Mouse (Mus musculus) liver, adult 2 months (tissue): ENCODE data around the gene Ankrd31. TPM values are rescaled to one million over a fixed set of nuclear protein-coding genes. Genes with fewer than 3 reads are reported as not detected.
"Not testable (repeated sequence)": the region's sequence is repeated elsewhere in the genome, so short reads cannot be mapped to it uniquely, and the experiment has no call there.

Experiments
- DNase-seq: peaks from one replicate; pipeline ENCODE4 v3.0.0-alpha.2; 2011; ENCODE audit warnings: low read depth, low spot score; ENCODE audit errors: extremely low read depth
- H3K27ac ChIP-seq: fragments of 200-500 bp; replicated peaks from 2 replicates; pipeline ENCODE4 v1.5.1; 2012; ENCODE audit warnings: low read depth, mild to moderate bottlenecking, control low read depth, inconsistent platforms, low read length; ENCODE audit not compliant: insufficient read depth
- H3K27me3 ChIP-seq: fragments of 200-500 bp; 2 replicates; pipeline ENCODE4 v1.6.1; 2012; ENCODE audit warnings: mild to moderate bottlenecking, moderate library complexity, low read length, inconsistent platforms; ENCODE audit not compliant: control insufficient read depth, insufficient read depth
- H3K36me3 ChIP-seq: fragments of 200-500 bp; 2 replicates; pipeline ENCODE4 v1.6.1; 2012; ENCODE audit warnings: low read length, inconsistent platforms; ENCODE audit not compliant: control insufficient read depth, insufficient read depth
- H3K4me1 ChIP-seq: fragments of 200-500 bp; 2 replicates; pipeline ENCODE4 v1.6.1; 2011; ENCODE audit warnings: low read length; ENCODE audit not compliant: control insufficient read depth, insufficient read depth
- H3K4me3 ChIP-seq: fragments of 200-500 bp; 2 replicates; pipeline ENCODE4 v1.5.1; 2011; ENCODE audit warnings: low read depth, mild to moderate bottlenecking, control low read depth, low read length, moderate library complexity; ENCODE audit not compliant: insufficient read depth
- H3K79me2 ChIP-seq: fragments of 200-500 bp; 2 replicates; pipeline ENCODE4 v1.6.1; 2012; ENCODE audit warnings: inconsistent platforms, mild to moderate bottlenecking, low read length, moderate library complexity; ENCODE audit not compliant: control insufficient read depth, insufficient read depth
- H3K9ac ChIP-seq: fragments of 200-500 bp; 2 replicates; pipeline ENCODE4 v1.6.1; 2012; ENCODE audit warnings: low read depth, mild to moderate bottlenecking, control low read depth, inconsistent platforms, low read length
- CTCF ChIP-seq: fragments of 200-500 bp; IDR thresholded peaks from 2 replicates; pipeline ENCODE4 v1.5.1; 2011; ENCODE audit warnings: low read depth, low read length, control low read depth
- POLR2A ChIP-seq: fragments of 200-500 bp; IDR thresholded peaks from 2 replicates; pipeline ENCODE4 v1.6.1; 2011; ENCODE audit warnings: low read length, control low read depth; ENCODE audit not compliant: insufficient read depth; ENCODE audit errors: extremely low read depth
- WGBS: fragments of 180-500 bp; shearing (Covaris S2); methylation state at CpG from one replicate; pipeline ENCODE4 v1.1.7; 2018; 5-methylcytosine and 5-hydroxymethylcytosine counted together
- polyA plus RNA-seq: library from polyadenylated mRNA; depleted of rRNA; stranded (reverse); fragments of >200 nt; gene quantifications from 2 replicates; pipeline ENCODE4 v1.2.3, GENCODE M21; 2012
- total RNA-seq: library from RNA; depleted of rRNA; stranded (reverse); fragments of >200 nt; gene quantifications from 2 replicates; pipeline ENCODE4 v1.2.3, GENCODE M21; 2014

Gene Ankrd31
- total and polyA plus RNA-seq, 2 experiments: not detected

- Histone ChIP-seq H3K27ac (no peak overlapping the region), H3K4me1 (no peaks in the 10 kb centered on the region), H3K9ac (no peak overlapping the region), H3K79me2 (no peaks in the 10 kb centered on the region), H3K27me3 (no peaks in the 10 kb centered on the region), H3K36me3 (peaks cover 4% of the 10 kb centered on the region; the same call in 1 of the 2 replicates), H3K4me3 (no peak overlapping the region)
- DNase-seq: no peak
- TF ChIP-seq CTCF (no peak), POLR2A (no peak)
- WGBS: 71% methylated on average over 6 of the region's 6 CpGs
Measured at GRCm38 (mm10) chr13:96936173-96936777, 188.2 kb downstream of the Ankrd31 start.

- H3K27ac ChIP-seq: no peak overlapping the region
- DNase-seq: no peak
- TF ChIP-seq CTCF (no peak), POLR2A (no peak)
- 88% methylated on average over 10 of the region's 10 CpGs for WGBS
- H3K36me3 ChIP-seq: peaks cover 4% of the 10 kb centered on the region; the same call in 1 of the 2 replicates
- H3K4me3 ChIP-seq: no peak overlapping the region
- no peaks in the 10 kb centered on the region for H3K4me1 ChIP-seq
- H3K79me2 ChIP-seq: no peaks in the 10 kb centered on the region
- no peaks in the 10 kb centered on the region for H3K27me3 ChIP-seq
- H3K9ac ChIP-seq: no peak overlapping the region
Measured at GRCm38 (mm10) chr13:96937059-96937558, 189.0 kb downstream of the Ankrd31 start.

- TF ChIP-seq CTCF: no peak
- no peak for TF ChIP-seq POLR2A
- H3K4me3 ChIP-seq: no peak overlapping the region
- H3K27ac ChIP-seq: no peak overlapping the region
- no peaks in the 10 kb centered on the region for H3K79me2 ChIP-seq
- 92% methylated on average over 10 of the region's 10 CpGs for WGBS
- DNase-seq: no peak
- H3K27me3 ChIP-seq: no peaks in the 10 kb centered on the region
- no peaks in the 10 kb centered on the region; the same call in 1 of the 2 replicates for H3K4me1 ChIP-seq
- H3K9ac ChIP-seq: no peak overlapping the region
- peaks cover 4% of the 10 kb centered on the region; the same call in 1 of the 2 replicates for H3K36me3 ChIP-seq
Measured at GRCm38 (mm10) chr13:96939680-96940079, 191.6 kb downstream of the Ankrd31 start.

- not testable (repeated sequence) for H3K36me3 ChIP-seq, H3K9ac ChIP-seq, DNase-seq, H3K4me1 ChIP-seq, H3K4me3 ChIP-seq, H3K27me3 ChIP-seq, H3K79me2 ChIP-seq, H3K27ac ChIP-seq
- WGBS: 90% methylated on average over 11 of the region's 11 CpGs
Measured at GRCm38 (mm10) chr13:96941481-96941880, 193.4 kb downstream of the Ankrd31 start.

- DNase-seq: peak; percentile 63
- 35% methylated on average over 3 of the region's 3 CpGs for WGBS
Measured at GRCm38 (mm10) chr13:96943571-96943970, 195.5 kb downstream of the Ankrd31 start.

GRCm38 (mm10) chr13:96945748-96946147 is 197.7 kb downstream of the Ankrd31 start:
- Histone ChIP-seq H3K9ac (no peak overlapping the region), H3K27ac (no peak overlapping the region), H3K4me3 (no peak overlapping the region), H3K79me2 (no peaks in the 10 kb centered on the region), H3K36me3 (no peaks in the 10 kb centered on the region; the same call in 1 of the 2 replicates), H3K4me1 (no peaks in the 10 kb centered on the region; the same call in 1 of the 2 replicates), H3K27me3 (no peaks in the 10 kb centered on the region)
- WGBS: 95% methylated on average over 4 of the region's 4 CpGs
- no peak for DNase-seq
- TF ChIP-seq POLR2A (no peak), CTCF (no peak)

More at GRCm38 (mm10) chr13:96943571-96943970, 195.5 kb downstream of the Ankrd31 start:
- Histone ChIP-seq H3K4me3 (no peak overlapping the region), H3K27me3 (no peaks in the 10 kb centered on the region), H3K36me3 (no peaks in the 10 kb centered on the region; the same call in 1 of the 2 replicates), H3K4me1 (no peaks in the 10 kb centered on the region; the same call in 1 of the 2 replicates), H3K9ac (no peak overlapping the region), H3K79me2 (no peaks in the 10 kb centered on the region), H3K27ac (no peak overlapping the region)
- TF ChIP-seq CTCF (peak; percentile 31), POLR2A (no peak)
